Mouse (Mus musculus): ENCODE data around the gene Paxip1. TPM values are rescaled to one million over a fixed set of nuclear protein-coding genes. Genes with fewer than 3 reads are reported as not detected.

Gene Paxip1
- polyA plus RNA-seq, 1 experiment from 2014 or later, result 28.7 TPM

GRCm38 (mm10) chr5:27739216-27739615, 52.3 kb downstream of the Paxip1 start:
- H3K9me3 ChIP-seq (ENCODE audit: control insufficient read depth, low read length), result 0 out of 2 replicates have a peak, but pooled peaks cover 3% of the 10 kb centered on the region
- WGBS, result 84% methylated on average over 6 of the region's 6 CpGs
- no peaks in the 10 kb centered on the region for H3K27me3 ChIP-seq (replicated peaks; ENCODE audit: control insufficient read depth, insufficient read depth, low read length)
- ATAC-seq, result no peak
- H3K27ac ChIP-seq (ENCODE audit: low read length), result no peak overlapping the region
- H3K4me3 ChIP-seq (replicated peaks; ENCODE audit: low read length), result no peak overlapping the region
- peaks cover 22% of the 10 kb centered on the region for H3K36me3 ChIP-seq (ENCODE audit: control insufficient read depth, insufficient read depth)
- no peak overlapping the region for H3K4me2 ChIP-seq (ENCODE audit: low read length)
- H3K9ac ChIP-seq (replicated peaks; ENCODE audit: low read depth, low read length), result no peak overlapping the region
- H3K4me1 ChIP-seq (replicated peaks; ENCODE audit: control insufficient read depth, insufficient read depth, low read length), result no peaks in the 10 kb centered on the region

- Histone ChIP-seq H3K27me3 (replicated peaks; ENCODE audit: control insufficient read depth, insufficient read depth, low read length) (no peaks in the 10 kb centered on the region), H3K4me2 (ENCODE audit: low read length) (no peak overlapping the region)
- WGBS, result 6% methylated on average over 3 of the region's 3 CpGs
Observed at GRCm38 (mm10) chr5:27737168-27737567, 54.3 kb downstream of the Paxip1 start.

GRCm38 (mm10) chr5:27732288-27732868, 59.1 kb downstream of the Paxip1 start:
- ATAC-seq, result peak; percentile 30; the same call in 1 of the 2 replicates
- WGBS, result 60% methylated on average over 5 of the region's 5 CpGs

More at GRCm38 (mm10) chr5:27737168-27737567, 54.3 kb downstream of the Paxip1 start:
- Histone ChIP-seq H3K4me1 (replicated peaks; ENCODE audit: control insufficient read depth, insufficient read depth, low read length) (no peaks in the 10 kb centered on the region), H3K27ac (ENCODE audit: low read length) (no peak overlapping the region), H3K36me3 (ENCODE audit: control insufficient read depth, insufficient read depth) (peaks cover 8% of the 10 kb centered on the region; the same call in 1 of the 2 replicates), H3K4me3 (replicated peaks; ENCODE audit: low read length) (no peak overlapping the region), H3K9ac (replicated peaks; ENCODE audit: low read depth, low read length) (no peak overlapping the region), H3K9me3 (ENCODE audit: control insufficient read depth, low read length) (0 out of 2 replicates have a peak, but pooled peaks cover 3% of the 10 kb centered on the region)
- 0 out of 2 replicates have a peak, but pooled peaks have one; percentile 19 for ATAC-seq

GRCm38 (mm10) chr5:27731392-27731791, 60.1 kb downstream of the Paxip1 start:
- Histone ChIP-seq H3K27me3 (replicated peaks; ENCODE audit: control insufficient read depth, insufficient read depth, low read length) (no peaks in the 10 kb centered on the region), H3K36me3 (ENCODE audit: control insufficient read depth, insufficient read depth) (no peaks in the 10 kb centered on the region), H3K4me3 (replicated peaks; ENCODE audit: low read length) (no peak overlapping the region), H3K9ac (replicated peaks; ENCODE audit: low read depth, low read length) (no peak overlapping the region), H3K27ac (ENCODE audit: low read length) (no peak overlapping the region), H3K4me1 (replicated peaks; ENCODE audit: control insufficient read depth, insufficient read depth, low read length) (no peaks in the 10 kb centered on the region), H3K4me2 (ENCODE audit: low read length) (no peak overlapping the region), H3K9me3 (ENCODE audit: control insufficient read depth, low read length) (0 out of 2 replicates have a peak, but pooled peaks cover 3% of the 10 kb centered on the region)
- 67% methylated on average over 1 of the region's 1 CpGs for WGBS
- ATAC-seq, result no peak

More at GRCm38 (mm10) chr5:27732288-27732868, 59.1 kb downstream of the Paxip1 start:
- Histone ChIP-seq H3K9ac (replicated peaks; ENCODE audit: low read depth, low read length) (no peak overlapping the region), H3K27ac (ENCODE audit: low read length) (no peak overlapping the region), H3K4me2 (ENCODE audit: low read length) (no peak overlapping the region), H3K36me3 (ENCODE audit: control insufficient read depth, insufficient read depth) (no peaks in the 10 kb centered on the region), H3K4me1 (replicated peaks; ENCODE audit: control insufficient read depth, insufficient read depth, low read length) (no peaks in the 10 kb centered on the region), H3K4me3 (replicated peaks; ENCODE audit: low read length) (no peak overlapping the region), H3K27me3 (replicated peaks; ENCODE audit: control insufficient read depth, insufficient read depth, low read length) (no peaks in the 10 kb centered on the region), H3K9me3 (ENCODE audit: control insufficient read depth, low read length) (0 out of 2 replicates have a peak, but pooled peaks cover 3% of the 10 kb centered on the region)

GRCm38 (mm10) chr5:27730666-27731065, 60.8 kb downstream of the Paxip1 start:
- Histone ChIP-seq H3K36me3 (ENCODE audit: control insufficient read depth, insufficient read depth) (no peaks in the 10 kb centered on the region), H3K9me3 (ENCODE audit: control insufficient read depth, low read length) (0 out of 2 replicates have a peak, but pooled peaks cover 3% of the 10 kb centered on the region), H3K27me3 (replicated peaks; ENCODE audit: control insufficient read depth, insufficient read depth, low read length) (no peaks in the 10 kb centered on the region), H3K4me3 (replicated peaks; ENCODE audit: low read length) (no peak overlapping the region), H3K4me2 (ENCODE audit: low read length) (no peak overlapping the region), H3K9ac (replicated peaks; ENCODE audit: low read depth, low read length) (no peak overlapping the region), H3K27ac (ENCODE audit: low read length) (no peak overlapping the region), H3K4me1 (replicated peaks; ENCODE audit: control insufficient read depth, insufficient read depth, low read length) (no peaks in the 10 kb centered on the region)
- 73% methylated on average over 5 of the region's 5 CpGs for WGBS
- ATAC-seq, result no peak

- no peaks in the 10 kb centered on the region for H3K27me3 ChIP-seq (replicated peaks; ENCODE audit: control insufficient read depth, insufficient read depth, low read length)
- WGBS, result 47% methylated on average over 2 of the region's 2 CpGs
Observed at GRCm38 (mm10) chr5:27724460-27724859, 67.0 kb downstream of the Paxip1 start.

GRCm38 (mm10) chr5:27719311-27719710, 72.2 kb downstream of the Paxip1 start:
- WGBS, result 66% methylated on average over 2 of the region's 2 CpGs
- H3K9me3 ChIP-seq (ENCODE audit: control insufficient read depth, low read length), result no peaks in the 10 kb centered on the region
- no peak overlapping the region for H3K27ac ChIP-seq (ENCODE audit: low read length)
- H3K27me3 ChIP-seq (replicated peaks; ENCODE audit: control insufficient read depth, insufficient read depth, low read length), result no peaks in the 10 kb centered on the region
- no peak for ATAC-seq
- no peak overlapping the region for H3K9ac ChIP-seq (replicated peaks; ENCODE audit: low read depth, low read length)
- no peaks in the 10 kb centered on the region for H3K4me1 ChIP-seq (replicated peaks; ENCODE audit: control insufficient read depth, insufficient read depth, low read length)
- H3K4me3 ChIP-seq (replicated peaks; ENCODE audit: low read length), result no peak overlapping the region
- no peak overlapping the region for H3K4me2 ChIP-seq (ENCODE audit: low read length)
- no peaks in the 10 kb centered on the region for H3K36me3 ChIP-seq (ENCODE audit: control insufficient read depth, insufficient read depth)

More at GRCm38 (mm10) chr5:27724460-27724859, 67.0 kb downstream of the Paxip1 start:
- Histone ChIP-seq H3K9ac (replicated peaks; ENCODE audit: low read depth, low read length) (no peak overlapping the region), H3K36me3 (ENCODE audit: control insufficient read depth, insufficient read depth) (no peaks in the 10 kb centered on the region), H3K27ac (ENCODE audit: low read length) (no peak overlapping the region), H3K4me2 (ENCODE audit: low read length) (no peak overlapping the region), H3K4me3 (replicated peaks; ENCODE audit: low read length) (no peak overlapping the region), H3K4me1 (replicated peaks; ENCODE audit: control insufficient read depth, insufficient read depth, low read length) (no peaks in the 10 kb centered on the region), H3K9me3 (ENCODE audit: control insufficient read depth, low read length) (no peaks in the 10 kb centered on the region)
- no peak for ATAC-seq

- no peaks in the 10 kb centered on the region for H3K4me1 ChIP-seq (replicated peaks; ENCODE audit: control insufficient read depth, insufficient read depth, low read length)
- no peak overlapping the region for H3K4me3 ChIP-seq (replicated peaks; ENCODE audit: low read length)
- H3K27me3 ChIP-seq (replicated peaks; ENCODE audit: control insufficient read depth, insufficient read depth, low read length), result no peaks in the 10 kb centered on the region
- ATAC-seq, result no peak
- no peak overlapping the region for H3K4me2 ChIP-seq (ENCODE audit: low read length)
- no peaks in the 10 kb centered on the region for H3K36me3 ChIP-seq (ENCODE audit: control insufficient read depth, insufficient read depth)
- H3K9me3 ChIP-seq (ENCODE audit: control insufficient read depth, low read length), result no peaks in the 10 kb centered on the region
- H3K9ac ChIP-seq (replicated peaks; ENCODE audit: low read depth, low read length), result no peak overlapping the region
- no peak overlapping the region for H3K27ac ChIP-seq (ENCODE audit: low read length)
Observed at GRCm38 (mm10) chr5:27717301-27717700, 74.2 kb downstream of the Paxip1 start.

GRCm38 (mm10) chr5:27716026-27716425, 75.5 kb downstream of the Paxip1 start:
- no peak for ATAC-seq
- H3K27me3 ChIP-seq (replicated peaks; ENCODE audit: control insufficient read depth, insufficient read depth, low read length), result no peaks in the 10 kb centered on the region
- H3K9ac ChIP-seq (replicated peaks; ENCODE audit: low read depth, low read length), result no peak overlapping the region
- no peaks in the 10 kb centered on the region for H3K36me3 ChIP-seq (ENCODE audit: control insufficient read depth, insufficient read depth)
- no peak overlapping the region for H3K27ac ChIP-seq (ENCODE audit: low read length)
- H3K9me3 ChIP-seq (ENCODE audit: control insufficient read depth, low read length), result no peaks in the 10 kb centered on the region
- H3K4me2 ChIP-seq (ENCODE audit: low read length), result no peak overlapping the region
- H3K4me1 ChIP-seq (replicated peaks; ENCODE audit: control insufficient read depth, insufficient read depth, low read length), result no peaks in the 10 kb centered on the region
- H3K4me3 ChIP-seq (replicated peaks; ENCODE audit: low read length), result no peak overlapping the region
- 57% methylated on average over 4 of the region's 4 CpGs for WGBS

All from forebrain, embryonic 16.5 days (tissue).